Mouse (Mus musculus) layer of hippocampus, adult 8-10 months (tissue): ENCODE data around the gene Mgat5b. TPM values are rescaled to one million over a fixed set of nuclear protein-coding genes. Genes with fewer than 3 reads are reported as not detected.
"Not testable (repeated sequence)": the region's sequence is repeated elsewhere in the genome, so short reads cannot be mapped to it uniquely, and the experiment has no call there.

ENCODE experiments used
- DNase-seq, 2 experiments: peaks; one replicate each; pipeline ENCODE4 v3.0.0; 2022; ENCODE audit warnings: low spot score in 2 of 2
- total RNA-seq, 4 experiments: library from RNA; stranded (reverse); gene quantifications; 2 replicates each; pipeline ENCODE4 v1.2.4; 2022

The Mgat5b gene
- 10 to 100 TPM; 37.8 to 47.5 (median 42.6) TPM for total RNA-seq

- peak; percentile 58 to 86 for DNase-seq
Measured at GRCm38 (mm10) chr11:116918323-116919185, at the start of gene Mgat5b. Mgat5b (plus strand) TSS chr11:116918863.

- no peak for DNase-seq
Measured at GRCm38 (mm10) chr11:116869223-116869622, 49.4 kb upstream of the Mgat5b start.

GRCm38 (mm10) chr11:116869641-116870040 is 49.0 kb upstream of the Mgat5b start:
- no peak for DNase-seq

GRCm38 (mm10) chr11:116871538-116871937 is 47.1 kb upstream of the Mgat5b start:
- DNase-seq, result no peak

GRCm38 (mm10) chr11:116873987-116874386 is 44.7 kb upstream of the Mgat5b start:
- peak; percentile 56 to 60 for DNase-seq

- no peak for DNase-seq
Measured at GRCm38 (mm10) chr11:116878454-116878853, 40.2 kb upstream of the Mgat5b start.

- DNase-seq, result no peak
Measured at GRCm38 (mm10) chr11:116880839-116881238, 37.8 kb upstream of the Mgat5b start.

- DNase-seq, result peak in 1 of 2 experiments; percentile 35
Measured at GRCm38 (mm10) chr11:116881440-116881839, 37.2 kb upstream of the Mgat5b start.

GRCm38 (mm10) chr11:116882446-116882845 is 36.2 kb upstream of the Mgat5b start:
- DNase-seq, result no peak

- no peak for DNase-seq
Measured at GRCm38 (mm10) chr11:116884061-116884460, 34.6 kb upstream of the Mgat5b start.

GRCm38 (mm10) chr11:116885275-116886151 is 33.1 kb upstream of the Mgat5b start:
- peak; percentile 66 to 86 for DNase-seq

GRCm38 (mm10) chr11:116887136-116887535 is 31.5 kb upstream of the Mgat5b start:
- DNase-seq, result no peak

- DNase-seq, result peak in 1 of 2 experiments; percentile 37
Measured at GRCm38 (mm10) chr11:116893532-116894442, 24.9 kb upstream of the Mgat5b start.

GRCm38 (mm10) chr11:116895402-116895801 is 23.3 kb upstream of the Mgat5b start:
- no peak for DNase-seq

- no peak for DNase-seq
Measured at GRCm38 (mm10) chr11:116899247-116899646, 19.4 kb upstream of the Mgat5b start.

- DNase-seq, result not testable (repeated sequence)
Measured at GRCm38 (mm10) chr11:116902588-116902987, 16.1 kb upstream of the Mgat5b start.

- no peak for DNase-seq
Measured at GRCm38 (mm10) chr11:116905741-116906456, 12.8 kb upstream of the Mgat5b start.

- DNase-seq, result peak; percentile 33
Measured at GRCm38 (mm10) chr11:116913573-116913972, 5.1 kb upstream of the Mgat5b start.

GRCm38 (mm10) chr11:116914267-116914885 is 4.3 kb upstream of the Mgat5b start:
- no peak for DNase-seq

- no peak for DNase-seq
Measured at GRCm38 (mm10) chr11:116915241-116915640, 3.4 kb upstream of the Mgat5b start.
